Mouse (Mus musculus): ENCODE results near the gene Mrpl20.

- no peak for TF ChIP-seq CTCF (IDR thresholded peaks at IDR 0.05 in 2 of 3, conservative IDR thresholded peaks at IDR 0.05 in 1 of 3; ENCODE audit: control insufficient read depth in 1 of 3, insufficient read depth in 1 of 3, low read depth in 2 of 3, low read length in 3 of 3, poor library complexity in 1 of 3, severe bottlenecking in 1 of 3)
- TF ChIP-seq USF1 (IDR thresholded peaks at IDR 0.05; ENCODE audit: low read depth, low read length), result no peak
- no peak for TF ChIP-seq MAX (IDR thresholded peaks at IDR 0.05; ENCODE audit: low read length)
- no peak for TF ChIP-seq POLR2A (IDR thresholded peaks at IDR 0.05; ENCODE audit: control insufficient read depth in 1 of 2, insufficient read depth in 1 of 2, low read depth in 1 of 2, low read length in 2 of 2, poor library complexity in 1 of 2)
- no peak for TF ChIP-seq GATA1 (IDR thresholded peaks at IDR 0.05; ENCODE audit: low read depth, low read length)
- no peak for TF ChIP-seq JUND (IDR thresholded peaks at IDR 0.05; ENCODE audit: low read depth, low read length)
- no peak for TF ChIP-seq RAD21 (IDR thresholded peaks at IDR 0.05; ENCODE audit: low read depth, low read length)
- TF ChIP-seq ZNF384 (IDR thresholded peaks at IDR 0.05; ENCODE audit: low read depth, low read length), result no peak
- TF ChIP-seq SMC3 (IDR thresholded peaks at IDR 0.05; ENCODE audit: low read depth, low read length), result no peak
- TF ChIP-seq ELF1 (IDR thresholded peaks at IDR 0.05; ENCODE audit: low read depth, low read length), result no peak
Measured at GRCm38 (mm10) chr4:155783486-155784080, 19.1 kb upstream of the Mrpl20 start.

Measured in MEL (cell line).